Mouse (Mus musculus): ENCODE results near the gene Atg10. TPM values are rescaled to one million over a fixed set of nuclear protein-coding genes. Genes with fewer than 3 reads are reported as not detected.
A peak's percentile ranks its signal among the peaks of the same experiment; 100 is the strongest.

Atg10 gene
- polyA plus RNA-seq, 1 experiment from 2014 or later = 8.1 TPM

DNA sequence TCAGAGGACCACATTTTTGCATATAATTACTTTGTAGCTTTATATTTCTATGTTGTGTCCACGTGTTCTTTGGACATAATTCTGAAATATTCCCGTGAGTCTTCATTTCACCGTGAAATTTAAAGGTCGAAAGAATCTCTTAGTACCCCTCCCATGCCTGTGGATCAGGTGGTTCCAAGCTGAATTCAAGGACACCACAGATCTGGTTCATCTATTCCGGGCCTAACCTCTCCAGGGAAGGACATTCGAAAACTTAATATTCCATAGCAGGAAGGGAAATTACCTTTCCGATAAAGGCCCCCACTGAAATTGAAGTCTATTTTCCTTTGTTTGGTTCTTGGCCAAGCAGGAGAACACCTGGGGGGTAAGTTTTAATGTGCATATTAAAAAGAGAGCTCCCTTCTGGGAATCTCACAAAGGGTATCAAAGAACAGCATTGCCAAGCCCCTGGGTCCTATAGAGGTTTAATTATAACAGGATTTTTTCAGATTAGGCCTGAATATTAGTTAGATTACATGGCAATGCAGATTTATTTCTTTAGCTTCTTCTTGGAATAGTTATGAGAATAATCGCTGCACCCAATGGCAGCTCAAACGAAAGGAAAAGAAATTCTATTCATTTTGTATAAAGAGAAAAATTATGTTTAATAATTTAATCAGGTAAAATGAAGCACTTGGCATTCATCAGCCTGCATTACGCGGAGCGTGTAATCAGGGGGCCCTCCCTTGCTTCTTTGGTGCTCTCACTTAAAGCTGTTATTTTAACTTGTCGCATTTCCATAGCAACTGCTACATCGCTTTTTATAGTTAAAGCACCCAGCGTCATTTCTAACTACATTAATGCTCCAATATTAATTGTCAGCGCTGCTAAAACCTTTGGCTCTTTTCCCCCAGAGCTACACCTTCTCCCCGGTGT, 310.8 kb downstream of the Atg10 start:
- no peaks in the 10 kb centered on the region for H3K9me3 ChIP-seq
- peak overlapping the region; percentile 80 for H3K27ac ChIP-seq
- H3K27me3 ChIP-seq (ENCODE audit: poor library complexity, severe bottlenecking) = no peaks in the 10 kb centered on the region
- WGBS = 75% methylated on average over 17 of the region's 17 CpGs
- peaks cover 20% of the 10 kb centered on the region for H3K4me1 ChIP-seq
- no peak overlapping the region for H3K4me3 ChIP-seq
- DNase-seq (ENCODE audit: extremely low spot score, low spot score) = no peak
- H3K36me3 ChIP-seq (replicated peaks) = no peaks in the 10 kb centered on the region

GRCm38 (mm10) chr13:90907376-90907775, 316.4 kb downstream of the Atg10 start:
- no peaks in the 10 kb centered on the region for H3K4me1 ChIP-seq
- no peaks in the 10 kb centered on the region for H3K9me3 ChIP-seq
- no peaks in the 10 kb centered on the region for H3K27me3 ChIP-seq (ENCODE audit: poor library complexity, severe bottlenecking)
- no peak overlapping the region for H3K27ac ChIP-seq
- 89% methylated on average over 12 of the region's 12 CpGs for WGBS
- H3K4me3 ChIP-seq = no peak overlapping the region
- no peaks in the 10 kb centered on the region for H3K36me3 ChIP-seq (replicated peaks)
- DNase-seq (ENCODE audit: extremely low spot score, low spot score) = no peak

- no peak within 1 kb of the TSS for H3K27ac ChIP-seq
- DNase-seq (ENCODE audit: extremely low spot score, low spot score) = no peak
- no peaks in the 10 kb centered on the region for H3K36me3 ChIP-seq (replicated peaks)
- no peak within 1 kb of the TSS for H3K4me3 ChIP-seq
- H3K27me3 ChIP-seq (ENCODE audit: poor library complexity, severe bottlenecking) = no peaks in the 10 kb centered on the region
- WGBS = 91% methylated on average over 5 of the region's 5 CpGs
- H3K4me1 ChIP-seq = no peaks in the 10 kb centered on the region
- no peaks in the 10 kb centered on the region for H3K9me3 ChIP-seq
Observed at GRCm38 (mm10) chr13:90905176-90905575, 318.6 kb downstream of the Atg10 start, which contains the start of gene Atp6ap1l. TSS of gene Atp6ap1l (minus strand) at chr13:90905355.

- H3K27ac ChIP-seq = no peak overlapping the region
- 90% methylated on average over 12 of the region's 12 CpGs for WGBS
- no peaks in the 10 kb centered on the region for H3K9me3 ChIP-seq
- H3K27me3 ChIP-seq (ENCODE audit: poor library complexity, severe bottlenecking) = no peaks in the 10 kb centered on the region
- H3K4me1 ChIP-seq = peaks cover 7% of the 10 kb centered on the region
- no peak overlapping the region for H3K4me3 ChIP-seq
- H3K36me3 ChIP-seq (replicated peaks) = no peaks in the 10 kb centered on the region
- DNase-seq (ENCODE audit: extremely low spot score, low spot score) = no peak
Observed at GRCm38 (mm10) chr13:90896821-90897220, 326.9 kb downstream of the Atg10 start.

DNA sequence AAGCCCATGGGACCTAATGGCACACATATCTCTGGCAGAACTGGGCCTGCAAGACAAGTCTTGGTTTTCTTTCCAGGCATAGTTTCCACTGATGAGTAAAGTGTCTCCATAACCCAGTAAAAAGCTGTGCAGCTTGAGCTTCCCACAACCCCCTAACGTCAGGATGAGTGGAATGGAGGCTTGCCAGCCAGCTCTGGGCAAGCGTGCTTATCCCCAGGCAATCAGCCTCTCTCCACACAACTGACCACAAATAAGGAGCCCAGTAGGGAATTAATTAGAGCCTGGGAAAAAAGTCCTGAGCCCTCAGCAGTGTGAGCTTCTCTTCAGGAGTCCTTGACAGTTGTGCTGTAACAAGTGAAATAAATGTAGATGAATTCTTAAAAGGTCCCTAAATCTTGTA, 327.7 kb downstream of the Atg10 start:
- no peak overlapping the region for H3K27ac ChIP-seq
- H3K4me3 ChIP-seq = no peak overlapping the region
- no peaks in the 10 kb centered on the region for H3K36me3 ChIP-seq (replicated peaks)
- peaks cover 7% of the 10 kb centered on the region for H3K4me1 ChIP-seq
- 18% methylated on average over 2 of the region's 2 CpGs for WGBS
- H3K27me3 ChIP-seq (ENCODE audit: poor library complexity, severe bottlenecking) = no peaks in the 10 kb centered on the region
- no peaks in the 10 kb centered on the region for H3K9me3 ChIP-seq
- DNase-seq (ENCODE audit: extremely low spot score, low spot score) = no peak

GRCm38 (mm10) chr13:90894819-90895218, 328.9 kb downstream of the Atg10 start:
- 93% methylated on average over 4 of the region's 4 CpGs for WGBS
- no peaks in the 10 kb centered on the region for H3K27me3 ChIP-seq (ENCODE audit: poor library complexity, severe bottlenecking)
- no peak for DNase-seq (ENCODE audit: extremely low spot score, low spot score)
- no peak overlapping the region for H3K27ac ChIP-seq
- H3K9me3 ChIP-seq = no peaks in the 10 kb centered on the region
- no peak overlapping the region for H3K4me3 ChIP-seq
- H3K4me1 ChIP-seq = peaks cover 7% of the 10 kb centered on the region
- H3K36me3 ChIP-seq (replicated peaks) = no peaks in the 10 kb centered on the region

DNA sequence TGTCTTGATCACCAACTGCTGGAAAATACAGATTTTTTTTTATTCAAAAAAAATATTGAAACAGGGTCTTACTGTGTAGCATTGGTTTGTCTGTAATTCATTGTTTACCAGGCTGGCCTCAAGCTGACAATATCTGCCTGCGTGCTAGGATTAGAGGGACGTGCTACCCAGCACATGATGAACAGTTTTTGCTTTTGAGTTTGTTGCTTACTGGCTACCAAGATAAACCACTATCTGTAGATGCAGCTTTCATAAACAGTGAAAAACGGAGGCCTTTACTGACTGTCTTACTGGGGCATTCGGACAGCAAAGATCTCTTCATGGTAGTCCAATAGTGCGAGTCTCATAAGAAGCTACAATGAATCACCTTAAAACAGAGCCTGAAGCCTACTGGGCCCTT, 333.7 kb downstream of the Atg10 start:
- Histone ChIP-seq H3K9me3 (no peaks in the 10 kb centered on the region), H3K36me3 (replicated peaks) (no peaks in the 10 kb centered on the region), H3K4me3 (no peak overlapping the region), H3K27me3 (ENCODE audit: poor library complexity, severe bottlenecking) (peaks cover 8% of the 10 kb centered on the region), H3K27ac (no peak overlapping the region), H3K4me1 (peaks cover 7% of the 10 kb centered on the region)
- no peak for DNase-seq (ENCODE audit: extremely low spot score, low spot score)
- 94% methylated on average over 5 of the region's 5 CpGs for WGBS

DNA sequence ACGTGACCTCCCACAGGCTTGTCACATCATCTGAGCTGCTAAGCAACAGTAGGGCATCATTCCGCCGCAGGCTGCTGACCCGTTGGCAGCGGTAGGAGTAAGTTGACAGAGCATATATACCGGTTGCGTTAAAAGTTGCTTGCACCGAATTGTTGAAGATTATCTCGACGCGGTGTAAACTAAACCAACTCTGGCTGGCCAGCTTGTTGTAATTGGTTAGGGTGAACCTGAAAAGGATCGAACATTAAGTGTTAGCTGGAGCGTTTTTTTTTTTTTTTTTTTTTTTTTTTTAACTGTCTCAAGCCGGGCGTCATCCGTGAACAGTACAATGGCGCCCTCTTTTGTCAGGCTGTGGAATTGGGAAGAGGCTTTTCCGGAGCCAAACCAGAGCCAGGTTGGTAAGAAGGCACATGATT, 337.2 kb downstream of the Atg10 start:
- no peaks in the 10 kb centered on the region for H3K9me3 ChIP-seq
- peaks cover 7% of the 10 kb centered on the region for H3K4me1 ChIP-seq
- peak; percentile 65 for DNase-seq (ENCODE audit: extremely low spot score, low spot score)
- H3K36me3 ChIP-seq (replicated peaks) = no peaks in the 10 kb centered on the region
- no peak overlapping the region for H3K27ac ChIP-seq
- 1% methylated on average over 18 of the region's 18 CpGs for WGBS
- H3K4me3 ChIP-seq = peak overlapping the region; percentile 51
- H3K27me3 ChIP-seq (ENCODE audit: poor library complexity, severe bottlenecking) = peaks cover 8% of the 10 kb centered on the region

DNA sequence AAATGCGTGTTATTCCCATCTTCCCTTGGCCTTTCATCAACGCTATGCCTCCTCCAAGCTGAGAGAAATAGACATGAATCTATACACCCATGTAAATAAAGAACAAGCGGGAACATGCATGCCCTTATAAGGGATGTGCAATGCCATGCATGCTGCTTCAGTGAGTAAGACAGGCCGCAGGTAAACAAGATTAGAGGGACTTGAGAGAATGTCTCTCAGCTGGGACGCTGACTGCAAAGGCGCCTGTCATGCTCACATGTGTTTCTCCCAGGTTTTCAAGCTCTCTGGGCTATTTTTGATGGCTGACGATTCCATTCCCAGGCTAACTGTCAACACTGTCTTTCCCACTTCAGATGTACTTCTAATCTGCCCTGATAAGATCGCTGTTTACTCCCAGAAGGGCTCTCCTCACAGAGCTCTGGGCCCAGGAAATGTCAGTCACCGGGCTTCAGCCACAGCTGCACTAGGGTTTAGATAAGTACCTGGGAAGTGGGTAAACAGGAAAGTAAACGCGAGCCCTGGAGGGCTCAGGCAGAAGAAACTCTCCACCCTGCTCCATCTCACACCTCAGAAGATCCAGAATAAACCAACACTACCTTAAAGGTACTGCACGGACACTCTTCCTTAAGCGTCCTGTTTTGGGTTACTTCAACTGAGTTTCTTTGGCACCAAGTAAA, 337.8 kb downstream of the Atg10 start:
- peak overlapping the region; percentile 51 for H3K4me3 ChIP-seq
- 54% methylated on average over 13 of the region's 13 CpGs for WGBS
- no peaks in the 10 kb centered on the region for H3K9me3 ChIP-seq
- no peak for DNase-seq (ENCODE audit: extremely low spot score, low spot score)
- H3K27me3 ChIP-seq (ENCODE audit: poor library complexity, severe bottlenecking) = peaks cover 8% of the 10 kb centered on the region
- H3K4me1 ChIP-seq = peaks cover 7% of the 10 kb centered on the region
- no peak overlapping the region for H3K27ac ChIP-seq
- H3K36me3 ChIP-seq (replicated peaks) = no peaks in the 10 kb centered on the region

Other genes with a start within 250 kb of the Atg10 start
- 140 and 149 TPM in 2 replicates for gene Ssbp2, start 236.3 kb upstream of the Atg10 start, polyA plus RNA-seq (2016; fragmentation: Nextera tagmentation; extraction: Ambion mirVana)

Data from forebrain, embryonic 10.5 days (tissue).